In genomic region chr10:61160671-61161070, GRCm38 (mm10) we compare ENCODE assay signal across 22 mouse cellular contexts. TPM values are rescaled to one million over a fixed set of nuclear protein-coding genes. Genes with fewer than 3 reads are reported as not detected.
DNase-seq lines count a peak whose midpoint lies in the region; ATAC-seq lines count a peak whose summit lies in the region.
"Had no signal": no experiment of that assay in that cellular context is flagged by ENCODE, and none has a peak within 500 bp of the region (broad histone marks: within the 10 kb centered on the region; RNA-seq: fewer than 3 reads in every experiment).

No protein-coding gene starts in this region.

- peak; percentile 74 to 75 for DNase-seq in heart, adult 18-20 months
- no peak for DNase-seq in heart, embryonic 10.5 days (ENCODE audit: low spot score)
- peak; percentile 29 for DNase-seq in ovary, postnatal 36 days (ENCODE audit: low spot score)
- no peak for DNase-seq in ovary, postnatal 10 days (ENCODE audit: low spot score)
- DNase-seq in skeletal muscle tissue, adult 2 months (ENCODE audit: low read depth, low spot score), result peak; percentile 74
- no peak for DNase-seq in left cerebral cortex, postnatal 4 days
- DNase-seq: kidney, postnatal 36 days; lung, postnatal 14 days; retina, postnatal 1 day; thymus, postnatal 4 days had no signal

- no peak overlapping the region for H3K4me3 ChIP-seq in heart, embryonic 10.5 days
- H3K4me3 ChIP-seq in brown adipose tissue, adult 24 weeks (ENCODE audit: insufficient read depth, low read depth, low read length), result no peak overlapping the region
- H3K4me3 ChIP-seq: forebrain, embryonic 10.5 days; heart, embryonic 15.5 days; neural tube, embryonic 12.5 days had no signal

- intact Hi-C loops in left cerebral cortex, postnatal 4 days (cut with DNase I), result no loop called here

- H3K4me1 ChIP-seq in heart, embryonic 10.5 days, result no peaks in the 10 kb centered on the region
- H3K4me1 ChIP-seq in brown adipose tissue, adult 24 weeks (ENCODE audit: control insufficient read depth, insufficient read depth, insufficient read length, low read length), result peaks cover 16% of the 10 kb centered on the region
- H3K4me1 ChIP-seq: forebrain, embryonic 10.5 days; heart, embryonic 15.5 days; neural tube, embryonic 12.5 days had no signal

- no peaks in the 10 kb centered on the region for H3K27me3 ChIP-seq in heart, embryonic 10.5 days (ENCODE audit: insufficient read depth, poor library complexity, severe bottlenecking)
- H3K27me3 ChIP-seq: heart, embryonic 15.5 days; neural tube, embryonic 12.5 days had no signal

- no peaks in the 10 kb centered on the region for H3K36me3 ChIP-seq in heart, embryonic 10.5 days
- H3K36me3 ChIP-seq: forebrain, embryonic 10.5 days; heart, embryonic 15.5 days; neural tube, embryonic 12.5 days had no signal

- no peak for ATAC-seq in granulocyte monocyte progenitor cell, adult 5-6 weeks (replicated peaks; ENCODE audit: poor library complexity, severe bottlenecking)
- ATAC-seq: CD4-positive, CD25-positive, alpha-beta regulatory T cell, adult 4 months; intestine, postnatal 0 days had no signal

- H3K27ac ChIP-seq in heart, embryonic 10.5 days, result no peak overlapping the region
- H3K27ac ChIP-seq in brown adipose tissue, adult 24 weeks (replicated peaks; ENCODE audit: low read depth, low read length), result peak overlapping the region; percentile 81
- H3K27ac ChIP-seq: forebrain, embryonic 10.5 days; heart, embryonic 15.5 days; hindbrain, embryonic 14.5 days; liver, embryonic 14.5 days; neural tube, embryonic 12.5 days; stomach, postnatal 0 days had no signal

- 90% methylated on average over 4 of the region's 4 CpGs for WGBS in heart, embryonic 10.5 days

- H3K9me3 ChIP-seq in heart, embryonic 10.5 days, result no peaks in the 10 kb centered on the region
- H3K9me3 ChIP-seq: forebrain, embryonic 10.5 days; heart, embryonic 15.5 days; neural tube, embryonic 12.5 days had no signal

RNA-seq across cellular contexts. Expression of gene Tbata, which starts 11.1 kb away (rescaled TPM):
- total RNA-seq in heart, adult 18-20 months (2021), result not detected
- not detected in 2 replicates for polyA plus RNA-seq in heart, embryonic 10.5 days (2016; fragmentation: Nextera tagmentation; extraction: Ambion mirVana)
- not detected in 2 replicates for polyA plus RNA-seq in brown adipose tissue, adult 24 weeks (2012; ENCODE audit: insufficient read depth, insufficient read length, missing spikeins)
- not detected in 2 replicates for total RNA-seq in granulocyte monocyte progenitor cell, adult 5-6 weeks (2014; fragmentation: Nextera tagmentation)
- not detected in 2 replicates for total RNA-seq in granulocyte monocyte progenitor cell, adult 5-6 weeks (2017)
- total RNA-seq in left cerebral cortex, postnatal 4 days (2021), result under 1 TPM; 0.54 to 0.56 TPM
- total RNA-seq: megakaryocyte-erythroid progenitor cell, adult 5-6 weeks; MEL had no signal
- polyA plus RNA-seq: CD4-positive, CD25-positive, alpha-beta regulatory T cell, adult 4 months; forebrain, embryonic 10.5 days; hindbrain, embryonic 14.5 days; intestine, postnatal 0 days; liver, embryonic 14.5 days had no signal

RNA-seq across cellular contexts. Expression of gene Sgpl1, which starts 13.2 kb away (rescaled TPM):
- 10 to 100 TPM; 16.6 to 22.3 TPM for total RNA-seq in heart, adult 18-20 months (2021)
- 34.6 and 41.7 TPM in 2 replicates for polyA plus RNA-seq in heart, embryonic 10.5 days (2016; fragmentation: Nextera tagmentation; extraction: Ambion mirVana)
- 43.9 and 46.2 TPM in 2 replicates for polyA plus RNA-seq in brown adipose tissue, adult 24 weeks (2012; ENCODE audit: insufficient read depth, insufficient read length, missing spikeins)
- 36.8 and 44.5 TPM in 2 replicates for total RNA-seq in granulocyte monocyte progenitor cell, adult 5-6 weeks (2014; fragmentation: Nextera tagmentation)
- total RNA-seq in granulocyte monocyte progenitor cell, adult 5-6 weeks (2017), result 29.1 and 48.2 TPM in 2 replicates
- total RNA-seq in left cerebral cortex, postnatal 4 days (2021), result 10 to 100 TPM; 40.0 to 43.1 TPM

Comparison
In these comparisons a context has a peak if more than half of its experiments do, and no peak if none do; other contexts are left out.
1. DNase-seq: peak in heart, adult 18-20 months (2 of 2), ovary, postnatal 36 days (single experiment) and skeletal muscle tissue, adult 2 months (single experiment); none in heart, embryonic 10.5 days (single experiment), ovary, postnatal 10 days (single experiment) and left cerebral cortex, postnatal 4 days (single experiment).